Mouse (Mus musculus): Measurements from ENCODE around the gene Tbx6. TPM values are rescaled to one million over a fixed set of nuclear protein-coding genes. Genes with fewer than 3 reads are reported as not detected.

The Tbx6 gene
- polyA plus RNA-seq, 1 experiment = 13.7 TPM

DNA sequence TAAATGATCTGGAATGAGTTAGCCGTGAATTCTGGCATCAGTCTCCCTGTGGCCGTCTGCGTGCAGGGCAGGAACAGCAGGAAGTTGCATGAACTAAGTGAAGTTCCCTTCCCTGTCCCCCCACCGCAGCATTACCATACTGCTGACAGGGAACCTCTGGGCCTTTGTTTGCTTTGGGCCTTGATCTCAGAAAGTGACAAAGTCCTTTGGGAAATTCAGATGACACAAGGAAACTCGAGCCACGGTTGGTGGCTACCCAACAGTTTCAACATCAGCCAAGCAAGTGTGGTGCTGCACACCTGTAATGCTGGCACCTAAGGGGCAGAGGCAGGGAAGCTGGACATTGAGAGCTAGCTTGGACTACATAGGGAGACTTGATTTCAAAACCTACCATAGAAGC is 34.5 kb upstream of the Tbx6 start:
- Histone ChIP-seq H3K4me3 (replicated peaks; ENCODE audit: control insufficient read depth, low read depth, low read length) (peak overlapping the region; percentile 45), H3K27ac (ENCODE audit: control insufficient read depth, insufficient read depth, low read depth, low read length, poor library complexity) (peak overlapping the region; percentile 92), H3K4me1 (ENCODE audit: control insufficient read depth, insufficient read depth, low read length) (peaks cover 2% of the 10 kb centered on the region; the same call in 1 of the 2 replicates)
- TF ChIP-seq CTCF (IDR thresholded peaks at IDR 0.05; ENCODE audit: control insufficient read depth, insufficient read depth, low read length) = no peak
- TF ChIP-seq POLR2A (IDR thresholded peaks at IDR 0.05; ENCODE audit: borderline replicate concordance, control insufficient read depth, low read depth, low read length) = no peak
- WGBS = 2% methylated on average over 6 of the region's 6 CpGs

DNA sequence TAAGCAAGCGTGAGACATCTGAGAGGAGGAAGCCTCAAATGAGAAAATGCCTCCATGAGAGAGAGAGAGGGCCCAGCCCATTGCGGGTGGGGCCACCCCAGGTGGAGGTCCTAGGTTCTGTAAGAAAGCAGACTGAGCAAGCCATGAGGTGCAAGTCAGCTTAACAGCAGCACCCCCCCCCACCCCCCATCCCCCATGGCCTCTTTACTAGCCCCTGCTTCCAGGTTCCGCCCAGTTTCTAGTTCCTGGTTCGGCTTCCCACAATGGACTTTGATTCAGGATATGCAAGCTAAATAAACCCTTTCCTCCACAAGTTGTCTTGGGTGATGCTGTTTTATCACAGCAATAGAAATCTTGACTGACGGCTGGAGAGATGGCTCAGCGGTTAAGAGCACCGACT is 32.5 kb upstream of the Tbx6 start:
- TF ChIP-seq POLR2A (IDR thresholded peaks at IDR 0.05; ENCODE audit: borderline replicate concordance, control insufficient read depth, low read depth, low read length) (no peak), CTCF (IDR thresholded peaks at IDR 0.05; ENCODE audit: control insufficient read depth, insufficient read depth, low read length) (no peak)
- WGBS = 75% methylated on average over 7 of the region's 7 CpGs

DNA sequence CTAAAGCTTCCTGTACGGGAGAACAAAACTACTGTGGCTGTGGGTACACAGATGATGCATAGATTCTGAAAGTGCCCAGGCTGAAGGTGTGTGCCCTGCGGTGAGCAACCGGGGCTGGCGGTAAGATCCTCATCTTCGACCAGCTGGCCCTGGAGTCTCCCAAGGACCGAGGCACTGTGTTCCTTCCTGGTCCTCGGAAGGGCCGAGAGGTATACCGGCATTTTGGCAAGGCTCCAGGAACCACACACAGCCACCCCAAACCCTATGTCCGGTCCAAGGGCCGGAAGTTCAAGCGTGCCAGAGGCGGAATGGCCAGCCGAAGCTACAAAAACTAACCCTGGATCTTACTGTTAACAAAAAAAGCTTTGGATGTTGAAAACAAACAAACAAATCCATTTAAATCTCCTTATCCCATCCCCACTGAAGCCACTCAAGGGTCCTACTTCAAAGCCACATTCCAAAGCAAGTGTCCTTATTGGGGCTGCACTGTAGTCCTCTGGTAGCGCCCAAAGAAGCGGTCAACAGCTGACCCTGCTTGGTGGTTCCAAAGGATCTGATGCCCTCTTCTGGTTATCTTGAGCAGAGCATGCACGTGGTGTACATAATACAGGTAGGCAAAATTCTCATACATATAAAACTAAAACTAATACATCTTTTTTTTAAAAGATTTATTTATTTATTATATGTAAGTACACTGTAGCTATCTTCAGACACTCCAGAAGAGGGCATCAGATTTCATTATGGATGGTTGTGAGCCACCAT is 31.5 kb upstream of the Tbx6 start:
- no peak overlapping the region for H3K27ac ChIP-seq (ENCODE audit: control insufficient read depth, insufficient read depth, low read depth, low read length, poor library complexity)
- no peak overlapping the region for H3K4me3 ChIP-seq (replicated peaks; ENCODE audit: control insufficient read depth, low read depth, low read length)
- peak; percentile 37; the same call in 1 of the 2 replicates for TF ChIP-seq CTCF (IDR thresholded peaks at IDR 0.05; ENCODE audit: control insufficient read depth, insufficient read depth, low read length)
- no peak for TF ChIP-seq POLR2A (IDR thresholded peaks at IDR 0.05; ENCODE audit: borderline replicate concordance, control insufficient read depth, low read depth, low read length)
- peaks cover 7% of the 10 kb centered on the region; the same call in 1 of the 2 replicates for H3K4me1 ChIP-seq (ENCODE audit: control insufficient read depth, insufficient read depth, low read length)
- WGBS = 82% methylated on average over 17 of the region's 17 CpGs

More for the DNA sequence above, 32.5 kb upstream of the Tbx6 start:
- Histone ChIP-seq H3K4me1 (ENCODE audit: control insufficient read depth, insufficient read depth, low read length) (peaks cover 6% of the 10 kb centered on the region; the same call in 1 of the 2 replicates), H3K27ac (ENCODE audit: control insufficient read depth, insufficient read depth, low read depth, low read length, poor library complexity) (peak overlapping the region; percentile 41), H3K4me3 (replicated peaks; ENCODE audit: control insufficient read depth, low read depth, low read length) (no peak overlapping the region)

DNA sequence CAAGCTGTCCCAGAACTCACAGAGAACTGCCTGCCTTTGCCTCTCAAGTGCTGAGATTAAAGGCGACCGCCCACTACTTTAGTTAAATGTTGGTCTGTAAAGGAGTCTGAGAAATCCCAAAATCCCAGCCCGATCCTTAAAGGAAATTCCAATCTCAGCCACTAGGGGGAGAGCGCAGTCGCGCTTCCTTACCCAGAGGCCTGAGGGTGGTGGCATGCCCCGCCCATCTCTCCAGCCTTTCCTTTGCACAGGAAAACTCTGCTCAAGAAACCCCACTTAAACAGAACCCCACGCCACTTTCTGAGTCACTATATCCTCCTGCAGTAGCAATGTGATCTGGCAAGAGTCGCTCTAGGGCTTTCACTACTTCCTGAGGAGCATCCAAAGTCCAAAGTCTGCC is 26.4 kb upstream of the Tbx6 start:
- TF ChIP-seq CTCF (IDR thresholded peaks at IDR 0.05; ENCODE audit: control insufficient read depth, insufficient read depth, low read length) = peak; percentile 82
- TF ChIP-seq POLR2A (IDR thresholded peaks at IDR 0.05; ENCODE audit: borderline replicate concordance, control insufficient read depth, low read depth, low read length) = no peak
- WGBS = 1% methylated on average over 9 of the region's 9 CpGs
- Histone ChIP-seq H3K4me3 (replicated peaks; ENCODE audit: control insufficient read depth, low read depth, low read length) (no peak overlapping the region), H3K4me1 (ENCODE audit: control insufficient read depth, insufficient read depth, low read length) (peaks cover 5% of the 10 kb centered on the region; the same call in 1 of the 2 replicates), H3K27ac (ENCODE audit: control insufficient read depth, insufficient read depth, low read depth, low read length, poor library complexity) (no peak overlapping the region)

DNA sequence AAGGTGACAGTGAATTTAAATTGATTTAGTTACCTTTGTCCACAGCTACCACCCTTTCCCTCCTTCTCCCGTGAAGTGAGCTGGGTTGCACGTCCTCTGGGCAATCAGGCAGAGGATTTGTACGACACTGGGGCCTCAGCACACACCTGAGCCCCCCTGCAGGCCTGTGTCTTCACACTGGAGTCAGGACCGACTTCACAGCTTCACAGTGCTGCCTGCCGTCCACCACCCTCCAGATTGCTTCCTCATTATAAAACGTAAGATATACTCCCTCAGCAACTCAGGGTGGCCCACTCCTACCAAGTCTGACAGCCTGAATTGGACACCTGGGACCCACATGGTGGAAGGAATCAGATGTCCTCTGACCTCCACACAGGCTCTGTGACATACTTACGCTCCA is 22.7 kb upstream of the Tbx6 start:
- H3K27ac ChIP-seq (ENCODE audit: control insufficient read depth, insufficient read depth, low read depth, low read length, poor library complexity) = no peak overlapping the region
- H3K4me3 ChIP-seq (replicated peaks; ENCODE audit: control insufficient read depth, low read depth, low read length) = no peak overlapping the region
- peaks cover 9% of the 10 kb centered on the region for H3K4me1 ChIP-seq (ENCODE audit: control insufficient read depth, insufficient read depth, low read length)
- TF ChIP-seq CTCF (IDR thresholded peaks at IDR 0.05; ENCODE audit: control insufficient read depth, insufficient read depth, low read length) (no peak), POLR2A (IDR thresholded peaks at IDR 0.05; ENCODE audit: borderline replicate concordance, control insufficient read depth, low read depth, low read length) (no peak)
- WGBS = 67% methylated on average over 7 of the region's 7 CpGs

DNA sequence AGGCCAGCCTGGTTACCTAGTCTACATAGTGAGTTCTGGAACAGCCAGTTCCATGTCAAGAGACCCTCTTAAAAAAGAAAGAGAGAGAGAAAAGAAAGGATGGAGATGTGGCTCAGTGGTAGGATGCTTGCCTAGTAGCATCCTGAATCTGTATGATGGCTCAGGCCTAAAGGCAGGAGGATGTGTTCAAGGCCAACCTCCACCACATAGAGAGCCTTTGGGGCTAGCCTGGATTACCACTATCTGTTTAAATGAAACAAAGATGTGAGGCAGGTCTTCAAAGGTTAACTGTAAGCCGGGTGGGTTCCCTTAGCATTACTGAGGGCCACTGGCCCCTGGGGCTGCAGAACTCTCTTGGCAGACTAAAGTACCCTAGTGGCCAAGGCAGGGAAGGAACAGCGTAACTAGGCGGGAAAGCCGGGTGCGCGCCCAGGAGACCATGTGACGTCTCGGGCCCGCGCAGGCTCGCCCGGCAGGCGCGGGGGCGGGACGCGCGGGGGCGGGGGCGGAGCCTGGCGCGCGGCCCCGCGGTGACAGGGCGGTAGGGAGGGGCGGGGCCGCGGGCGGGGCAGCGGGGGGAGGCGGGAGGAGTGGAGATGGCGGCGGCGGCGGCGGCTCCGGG is 22.1 kb upstream of the Tbx6 start, which contains the start of gene Mapk3:
Mapk3 (plus strand) TSS at position 552 of the 622 bp plus-strand sequence.
- H3K27ac ChIP-seq (ENCODE audit: control insufficient read depth, insufficient read depth, low read depth, low read length, poor library complexity) = peak within 1 kb of the TSS; percentile 71

DNA sequence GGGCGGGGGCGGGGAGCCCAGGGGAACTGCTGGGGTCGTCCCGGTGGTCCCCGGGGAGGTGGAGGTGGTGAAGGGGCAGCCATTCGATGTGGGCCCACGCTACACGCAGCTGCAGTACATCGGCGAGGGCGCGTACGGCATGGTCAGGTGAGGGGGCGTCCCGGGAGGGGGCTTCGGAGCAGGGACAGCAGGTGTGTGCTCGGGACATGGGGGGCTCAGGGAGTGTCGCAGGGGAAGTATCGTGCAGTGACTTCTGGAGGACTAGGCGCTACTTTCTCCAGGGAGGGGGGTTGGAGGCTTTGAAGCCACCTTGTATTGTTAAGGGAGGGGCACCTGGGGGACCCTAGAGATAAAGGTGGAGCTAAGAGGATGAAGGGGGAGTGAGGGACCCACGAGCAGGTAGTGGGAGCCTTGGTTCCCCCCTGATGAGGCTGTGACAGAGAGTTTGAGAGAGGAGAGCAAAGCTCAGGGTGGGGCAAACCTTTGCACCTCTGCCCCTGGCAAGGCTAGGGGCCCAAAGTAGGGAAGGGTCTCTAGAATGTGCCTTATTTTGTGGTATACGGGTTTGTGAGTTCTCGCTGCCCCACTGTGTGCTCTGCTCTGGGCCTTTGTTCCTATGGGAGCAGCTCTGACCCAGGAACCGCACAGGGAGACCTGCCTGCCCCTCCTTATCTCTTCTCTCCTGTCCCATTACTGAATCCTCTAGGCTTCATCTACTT is 21.5 kb upstream of the Tbx6 start:
- TF ChIP-seq POLR2A (IDR thresholded peaks at IDR 0.05; ENCODE audit: borderline replicate concordance, control insufficient read depth, low read depth, low read length) = 0 out of 2 replicates have a peak, but pooled peaks have one; percentile 31
- no peak for TF ChIP-seq CTCF (IDR thresholded peaks at IDR 0.05; ENCODE audit: control insufficient read depth, insufficient read depth, low read length)
- WGBS = 1% methylated on average over 24 of the region's 24 CpGs
- peak overlapping the region; percentile 71 for H3K27ac ChIP-seq (ENCODE audit: control insufficient read depth, insufficient read depth, low read depth, low read length, poor library complexity)
- H3K4me3 ChIP-seq (replicated peaks; ENCODE audit: control insufficient read depth, low read depth, low read length) = peak overlapping the region; percentile 89
- peaks cover 8% of the 10 kb centered on the region for H3K4me1 ChIP-seq (ENCODE audit: control insufficient read depth, insufficient read depth, low read length)

More for the DNA sequence above, 22.1 kb upstream of the Tbx6 start, which contains the start of gene Mapk3:
- Histone ChIP-seq H3K4me3 (replicated peaks; ENCODE audit: control insufficient read depth, low read depth, low read length) (peak within 1 kb of the TSS; percentile 89), H3K4me1 (ENCODE audit: control insufficient read depth, insufficient read depth, low read length) (peaks cover 8% of the 10 kb centered on the region)
- 3% methylated on average over 38 of the region's 38 CpGs for WGBS
- TF ChIP-seq POLR2A (IDR thresholded peaks at IDR 0.05; ENCODE audit: borderline replicate concordance, control insufficient read depth, low read depth, low read length) = no peak
- peak; percentile 69 for TF ChIP-seq CTCF (IDR thresholded peaks at IDR 0.05; ENCODE audit: control insufficient read depth, insufficient read depth, low read length)

DNA sequence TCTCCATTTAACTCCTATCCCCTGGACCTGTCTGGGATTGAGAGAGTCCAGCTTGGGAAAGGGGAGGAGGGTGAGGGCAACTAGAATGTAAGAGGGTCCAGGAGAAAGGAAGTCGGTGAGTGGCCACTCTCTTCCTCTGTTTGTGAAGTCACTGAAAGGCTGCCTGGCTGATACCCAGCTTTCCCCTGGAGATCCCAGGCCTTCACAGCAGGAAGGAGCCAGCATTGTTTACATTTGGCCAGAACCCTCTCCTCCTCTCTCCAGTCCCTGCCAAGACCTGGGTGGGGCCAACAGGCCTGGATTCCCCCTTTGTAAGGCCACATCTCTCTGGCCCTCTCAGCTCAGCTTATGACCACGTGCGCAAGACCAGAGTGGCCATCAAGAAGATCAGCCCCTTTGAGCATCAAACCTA is 20.9 kb upstream of the Tbx6 start:
- WGBS = 49% methylated on average over 3 of the region's 3 CpGs
- TF ChIP-seq CTCF (IDR thresholded peaks at IDR 0.05; ENCODE audit: control insufficient read depth, insufficient read depth, low read length) (no peak), POLR2A (IDR thresholded peaks at IDR 0.05; ENCODE audit: borderline replicate concordance, control insufficient read depth, low read depth, low read length) (no peak)
- peaks cover 8% of the 10 kb centered on the region for H3K4me1 ChIP-seq (ENCODE audit: control insufficient read depth, insufficient read depth, low read length)
- H3K27ac ChIP-seq (ENCODE audit: control insufficient read depth, insufficient read depth, low read depth, low read length, poor library complexity) = peak overlapping the region; percentile 71
- H3K4me3 ChIP-seq (replicated peaks; ENCODE audit: control insufficient read depth, low read depth, low read length) = peak overlapping the region; percentile 89

All from bone marrow, adult 2 months (tissue).